Mouse (Mus musculus) liver, embryonic 13.5 days (tissue): ENCODE results near the gene Fbxl21. TPM values are rescaled to one million over a fixed set of nuclear protein-coding genes. Genes with fewer than 3 reads are reported as not detected.

Experiments
- ATAC-seq: fragments of 200-750 bp; cut with Nextera tagmentation; 2 replicates; pipeline ENCODE4 v1.8.0; 2017; ENCODE audit warnings: low read depth, mild to moderate bottlenecking, moderate number of reproducible peaks, moderate library complexity
- DNase-seq: peaks from one replicate; pipeline ENCODE4 v3.0.0; 2022
- H3K27ac ChIP-seq: fragments of 300-500 bp; sonication (generic); 2 replicates; pipeline ENCODE4 v1.5.1; 2015; ENCODE audit warnings: moderate library complexity, mild to moderate bottlenecking, inconsistent platforms
- H3K27me3 ChIP-seq: fragments of 300-500 bp; sonication (generic); 2 replicates; pipeline ENCODE4 v1.6.1; 2015; ENCODE audit warnings: mild to moderate bottlenecking, inconsistent platforms
- H3K36me3 ChIP-seq: fragments of 300-500 bp; sonication (generic); 2 replicates; pipeline ENCODE4 v1.6.1; 2015; ENCODE audit warnings: mild to moderate bottlenecking, inconsistent platforms
- H3K4me1 ChIP-seq: fragments of 300-500 bp; sonication (generic); replicated peaks from 2 replicates; pipeline ENCODE4 v1.6.1; 2015; ENCODE audit warnings: inconsistent platforms
- H3K4me2 ChIP-seq: fragments of 300-500 bp; sonication (generic); 2 replicates; pipeline ENCODE4 v1.6.1; 2015; ENCODE audit warnings: inconsistent platforms, mild to moderate bottlenecking, moderate library complexity
- H3K4me3 ChIP-seq: fragments of 300-500 bp; sonication (generic); replicated peaks from 2 replicates; pipeline ENCODE4 v1.5.1; 2015; ENCODE audit warnings: mild to moderate bottlenecking, inconsistent platforms
- H3K9ac ChIP-seq: fragments of 300-500 bp; sonication (generic); 2 replicates; pipeline ENCODE4 v1.6.1; 2015; ENCODE audit warnings: mild to moderate bottlenecking, inconsistent platforms
- H3K9me3 ChIP-seq: fragments of 300-500 bp; sonication (generic); replicated peaks from 2 replicates; pipeline ENCODE4 v1.6.1; 2016; ENCODE audit warnings: inconsistent platforms
- WGBS: fragments of 180-500 bp; shearing (Covaris S2); methylation state at CpG from one replicate; pipeline ENCODE4 v1.1.7; 2015; ENCODE audit not compliant: insufficient replicate concordance; 5-methylcytosine and 5-hydroxymethylcytosine counted together
- polyA plus RNA-seq: library from polyadenylated mRNA; unstranded; fragments of >200 nt; fragmentation: Nextera tagmentation; extraction: Ambion mirVana; gene quantifications from 2 replicates; pipeline ENCODE4 v1.2.1, GENCODE M21; 2015

Fbxl21 gene
- polyA plus RNA-seq: 0.88 and 0.89 TPM in 2 replicates

GRCm38 (mm10) chr13:56522081-56522820 lies at the start of gene Fbxl21:
Gene Fbxl21, plus strand, starts transcription at chr13:56522472.
- Histone ChIP-seq H3K4me3 (peak within 1 kb of the TSS; percentile 65), H3K27me3 (no peaks in the 10 kb centered on the region), H3K27ac (no peak within 1 kb of the TSS), H3K9me3 (no peaks in the 10 kb centered on the region), H3K9ac (peak within 1 kb of the TSS; percentile 62), H3K4me2 (peak within 1 kb of the TSS; percentile 87), H3K36me3 (no peaks in the 10 kb centered on the region), H3K4me1 (peaks cover 8% of the 10 kb centered on the region)
- ATAC-seq (peak; percentile 97), DNase-seq (peak; percentile 88)
- under 1% methylated on average over 55 of the region's 56 CpGs for WGBS

DNA sequence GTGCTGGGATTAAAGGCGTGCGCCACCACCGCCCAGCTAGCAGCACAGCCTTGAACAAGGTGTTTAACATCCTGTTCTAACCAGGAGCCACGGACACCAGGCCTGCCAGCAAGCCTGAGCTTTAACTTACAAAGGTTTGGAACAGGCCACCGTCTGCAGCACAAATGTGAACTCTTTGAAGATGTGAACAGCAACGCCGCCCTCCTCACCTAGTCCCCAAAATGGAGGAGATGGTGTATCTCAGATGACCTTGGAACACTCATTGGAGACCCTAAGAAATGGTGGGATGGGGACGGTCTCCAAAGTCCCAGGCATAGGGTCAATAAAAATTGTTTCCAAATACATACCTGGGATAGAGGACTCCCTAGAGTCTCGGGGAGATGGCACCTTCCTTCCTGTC lies 49.6 kb upstream of the Fbxl21 start:
- DNase-seq: no peak
- H3K4me3 ChIP-seq: no peak overlapping the region
- no peaks in the 10 kb centered on the region for H3K27me3 ChIP-seq
- 69% methylated on average over 9 of the region's 9 CpGs for WGBS
- no peaks in the 10 kb centered on the region; the same call in 1 of the 2 replicates for H3K4me1 ChIP-seq
- no peak overlapping the region for H3K27ac ChIP-seq
- H3K9me3 ChIP-seq: no peaks in the 10 kb centered on the region
- no peak for ATAC-seq
- no peak overlapping the region for H3K4me2 ChIP-seq
- H3K36me3 ChIP-seq: no peaks in the 10 kb centered on the region
- H3K9ac ChIP-seq: no peak overlapping the region

DNA sequence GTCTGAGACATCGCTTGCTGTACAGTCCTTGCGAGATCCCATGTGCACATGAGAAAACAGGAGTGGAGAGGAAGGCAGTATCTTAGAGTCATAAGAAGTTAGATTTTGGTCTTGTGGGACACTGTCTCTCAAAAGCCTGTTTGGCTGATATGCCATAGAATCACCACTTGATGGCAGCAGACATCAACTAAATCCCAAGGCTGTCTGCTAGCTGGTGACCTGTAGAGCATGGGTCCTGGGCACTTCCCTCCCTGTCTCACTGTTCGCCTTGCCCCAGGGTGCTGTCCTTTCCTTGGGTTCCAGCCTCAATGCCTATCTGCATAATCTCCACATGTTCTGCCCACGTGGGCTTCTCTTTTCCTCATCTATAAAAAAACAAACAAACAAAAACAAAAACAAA lies 46.9 kb upstream of the Fbxl21 start:
- Histone ChIP-seq H3K27ac (no peak overlapping the region), H3K4me3 (no peak overlapping the region), H3K36me3 (no peaks in the 10 kb centered on the region), H3K9ac (no peak overlapping the region), H3K9me3 (no peaks in the 10 kb centered on the region), H3K27me3 (no peaks in the 10 kb centered on the region), H3K4me1 (no peaks in the 10 kb centered on the region; the same call in 1 of the 2 replicates), H3K4me2 (no peak overlapping the region)
- 24% methylated on average over 4 of the region's 4 CpGs for WGBS
- DNase-seq (no peak), ATAC-seq (no peak)

GRCm38 (mm10) chr13:56476790-56477189 lies 45.5 kb upstream of the Fbxl21 start:
- Histone ChIP-seq H3K4me3 (no peak overlapping the region), H3K27me3 (no peaks in the 10 kb centered on the region), H3K27ac (no peak overlapping the region), H3K4me1 (no peaks in the 10 kb centered on the region; the same call in 1 of the 2 replicates), H3K9me3 (no peaks in the 10 kb centered on the region), H3K9ac (no peak overlapping the region), H3K4me2 (no peak overlapping the region), H3K36me3 (no peaks in the 10 kb centered on the region)
- DNase-seq (no peak), ATAC-seq (no peak)
- 32% methylated on average over 5 of the region's 5 CpGs for WGBS

DNA sequence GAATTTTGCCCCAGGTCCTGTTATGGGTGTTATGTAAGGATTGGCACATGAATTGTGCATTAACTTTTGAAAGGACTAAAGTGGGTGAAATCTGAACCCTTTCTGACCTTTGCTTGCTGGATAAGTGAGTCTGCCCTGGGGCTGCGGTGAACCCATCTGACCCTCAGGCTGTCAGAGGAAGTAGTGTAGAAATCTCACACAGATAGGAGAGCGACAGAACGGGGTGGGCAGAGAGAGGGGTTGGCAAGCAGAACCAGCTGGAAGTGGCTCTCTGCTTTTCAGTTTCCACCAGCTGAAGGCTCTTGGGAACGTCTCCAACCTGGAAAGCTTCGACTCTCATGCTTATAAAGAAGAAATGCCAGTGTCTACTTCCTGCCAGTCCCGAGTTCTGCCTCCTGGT lies 45.0 kb upstream of the Fbxl21 start:
- no peak for DNase-seq
- no peaks in the 10 kb centered on the region; the same call in 1 of the 2 replicates for H3K4me1 ChIP-seq
- H3K27me3 ChIP-seq: no peaks in the 10 kb centered on the region
- no peak overlapping the region for H3K27ac ChIP-seq
- no peaks in the 10 kb centered on the region for H3K36me3 ChIP-seq
- no peak overlapping the region for H3K9ac ChIP-seq
- no peak overlapping the region for H3K4me3 ChIP-seq
- no peaks in the 10 kb centered on the region for H3K9me3 ChIP-seq
- WGBS: 22% methylated on average over 6 of the region's 6 CpGs
- H3K4me2 ChIP-seq: no peak overlapping the region
- peak; percentile 31; the same call in 1 of the 2 replicates for ATAC-seq

DNA sequence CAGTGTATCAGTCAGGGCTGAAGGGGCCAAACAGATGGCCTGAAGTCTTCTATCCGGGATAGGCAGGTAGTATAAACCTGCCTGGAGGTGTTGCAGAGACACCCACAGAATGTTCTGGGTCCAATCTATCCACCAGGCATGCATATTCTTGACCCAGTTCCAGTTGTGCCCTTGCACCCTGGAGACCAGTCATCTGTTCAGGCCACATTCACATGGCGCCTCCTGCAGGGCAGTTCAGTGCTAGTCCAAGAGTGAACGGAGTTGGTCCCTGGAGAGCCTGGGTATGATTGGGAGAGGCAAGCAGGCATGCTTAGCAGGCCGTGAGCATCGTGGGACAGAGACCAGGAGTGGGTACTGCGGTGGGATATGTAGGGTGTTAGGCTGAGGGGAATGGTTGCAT lies 44.2 kb upstream of the Fbxl21 start:
- no peak overlapping the region for H3K27ac ChIP-seq
- no peaks in the 10 kb centered on the region for H3K36me3 ChIP-seq
- WGBS: 65% methylated on average over 6 of the region's 6 CpGs
- no peak overlapping the region for H3K4me3 ChIP-seq
- H3K27me3 ChIP-seq: no peaks in the 10 kb centered on the region
- ATAC-seq (no peak), DNase-seq (no peak)
- H3K9ac ChIP-seq: no peak overlapping the region
- H3K4me2 ChIP-seq: no peak overlapping the region
- no peaks in the 10 kb centered on the region; the same call in 1 of the 2 replicates for H3K4me1 ChIP-seq
- no peaks in the 10 kb centered on the region for H3K9me3 ChIP-seq

- Histone ChIP-seq H3K4me1 (no peaks in the 10 kb centered on the region; the same call in 1 of the 2 replicates), H3K36me3 (no peaks in the 10 kb centered on the region), H3K9me3 (no peaks in the 10 kb centered on the region), H3K4me2 (no peak within 1 kb of the TSS), H3K4me3 (no peak within 1 kb of the TSS), H3K9ac (no peak within 1 kb of the TSS), H3K27ac (no peak within 1 kb of the TSS), H3K27me3 (no peaks in the 10 kb centered on the region)
- WGBS: 49% methylated on average over 3 of the region's 3 CpGs
- ATAC-seq (no peak), DNase-seq (no peak)
These were observed 40.1 kb upstream of the Fbxl21 start, which contains the start of gene Il9 for GRCm38 (mm10) chr13:56482146-56482545. Gene Il9, minus strand, starts transcription at chr13:56482246.

DNA sequence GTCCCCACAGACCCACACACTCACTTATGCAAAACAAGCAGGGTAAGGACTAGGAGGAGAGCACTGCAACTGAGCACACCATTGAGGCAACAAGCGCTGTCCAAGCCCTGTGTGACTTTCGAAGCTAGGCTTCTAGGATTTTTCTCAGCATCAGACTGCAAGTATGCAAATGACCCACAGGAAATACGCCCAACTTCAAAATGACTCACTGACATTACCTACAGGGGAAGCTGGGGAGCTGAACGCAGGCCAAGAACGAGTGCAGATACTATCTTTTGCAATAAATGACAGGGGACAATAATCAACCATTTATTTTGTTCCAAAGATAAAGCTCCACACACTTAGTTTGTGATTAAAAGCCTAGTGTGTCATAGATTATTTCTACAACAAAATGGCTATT lies 34.3 kb upstream of the Fbxl21 start:
- no peak overlapping the region for H3K4me3 ChIP-seq
- WGBS: 42% methylated on average over 5 of the region's 5 CpGs
- no peak overlapping the region for H3K27ac ChIP-seq
- no peak overlapping the region for H3K4me2 ChIP-seq
- no peaks in the 10 kb centered on the region for H3K4me1 ChIP-seq
- DNase-seq: no peak
- ATAC-seq: no peak
- no peaks in the 10 kb centered on the region for H3K27me3 ChIP-seq
- H3K9ac ChIP-seq: no peak overlapping the region
- no peaks in the 10 kb centered on the region for H3K36me3 ChIP-seq
- no peaks in the 10 kb centered on the region for H3K9me3 ChIP-seq

DNA sequence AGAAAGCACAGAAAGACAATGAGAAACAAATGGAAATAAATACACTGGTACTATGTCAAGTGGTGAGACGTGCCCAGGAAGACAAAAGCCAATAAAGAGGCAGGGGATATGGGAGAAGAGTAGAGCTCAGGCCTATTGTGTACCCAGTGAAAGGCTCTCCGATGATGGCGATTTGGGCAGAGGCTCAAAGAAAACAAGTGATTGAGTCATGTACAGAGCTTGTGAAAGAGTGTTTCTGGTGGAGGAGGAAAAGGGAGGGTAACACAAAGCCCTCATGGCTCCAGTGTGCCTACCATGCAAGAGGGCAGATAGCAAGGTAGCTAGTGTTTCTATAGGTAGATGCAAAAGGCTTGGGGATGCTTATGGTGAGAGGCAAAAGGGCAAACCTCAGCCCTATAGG lies 27.8 kb upstream of the Fbxl21 start:
- 54% methylated on average over 3 of the region's 3 CpGs for WGBS
- no peak for ATAC-seq

GRCm38 (mm10) chr13:56500132-56500531 lies 22.1 kb upstream of the Fbxl21 start:
- H3K27me3 ChIP-seq: no peaks in the 10 kb centered on the region
- H3K9me3 ChIP-seq: no peaks in the 10 kb centered on the region
- no peak overlapping the region for H3K4me3 ChIP-seq
- H3K27ac ChIP-seq: no peak overlapping the region
- DNase-seq (no peak), ATAC-seq (no peak)
- no peak overlapping the region for H3K9ac ChIP-seq
- no peaks in the 10 kb centered on the region for H3K4me1 ChIP-seq
- 52% methylated on average over 3 of the region's 3 CpGs for WGBS
- no peak overlapping the region for H3K4me2 ChIP-seq
- no peaks in the 10 kb centered on the region for H3K36me3 ChIP-seq

More for the DNA sequence above, 27.8 kb upstream of the Fbxl21 start:
- Histone ChIP-seq H3K27ac (no peak overlapping the region), H3K4me1 (no peaks in the 10 kb centered on the region), H3K36me3 (no peaks in the 10 kb centered on the region), H3K4me3 (no peak overlapping the region), H3K9me3 (no peaks in the 10 kb centered on the region), H3K9ac (no peak overlapping the region), H3K4me2 (no peak overlapping the region), H3K27me3 (no peaks in the 10 kb centered on the region)
- DNase-seq: no peak

GRCm38 (mm10) chr13:56500636-56501035 lies 21.6 kb upstream of the Fbxl21 start:
- H3K4me2 ChIP-seq: no peak overlapping the region
- WGBS: 78% methylated on average over 8 of the region's 8 CpGs

DNA sequence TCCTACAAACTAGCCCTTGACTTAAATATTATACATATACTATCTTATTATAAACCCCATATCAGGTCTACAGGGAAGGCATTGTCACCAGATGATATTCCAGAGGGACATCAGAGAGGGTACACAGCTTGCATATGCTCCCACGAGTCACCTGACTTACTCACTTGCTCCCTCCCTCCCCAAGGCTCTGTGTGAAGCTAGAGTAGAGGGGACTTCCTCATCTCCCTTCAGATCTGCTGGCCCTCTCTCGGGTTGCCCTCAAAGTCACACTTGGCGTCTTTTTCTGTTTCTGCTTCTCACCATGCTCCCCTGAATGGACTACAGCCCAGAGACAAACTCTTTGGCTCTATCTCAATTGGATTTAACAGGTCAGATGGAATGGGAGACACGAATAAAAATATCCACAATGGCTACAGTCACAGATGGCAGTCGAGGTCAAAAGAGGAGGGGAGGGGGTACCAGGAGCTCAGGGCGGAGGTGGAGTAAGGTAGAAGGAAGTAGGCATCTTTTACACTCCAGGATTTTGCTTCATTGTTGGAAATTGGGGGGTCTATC lies 20.3 kb upstream of the Fbxl21 start:
- Histone ChIP-seq H3K9ac (no peak overlapping the region), H3K4me2 (no peak overlapping the region), H3K4me1 (no peaks in the 10 kb centered on the region), H3K27ac (no peak overlapping the region), H3K4me3 (no peak overlapping the region), H3K9me3 (no peaks in the 10 kb centered on the region), H3K36me3 (no peaks in the 10 kb centered on the region), H3K27me3 (no peaks in the 10 kb centered on the region)
- WGBS: 32% methylated on average over 6 of the region's 6 CpGs
- DNase-seq (no peak), ATAC-seq (no peak)

More at GRCm38 (mm10) chr13:56500636-56501035, 21.6 kb upstream of the Fbxl21 start:
- no peaks in the 10 kb centered on the region for H3K9me3 ChIP-seq
- no peak overlapping the region for H3K27ac ChIP-seq
- H3K4me1 ChIP-seq: no peaks in the 10 kb centered on the region
- H3K27me3 ChIP-seq: no peaks in the 10 kb centered on the region
- no peak overlapping the region for H3K4me3 ChIP-seq
- H3K9ac ChIP-seq: no peak overlapping the region
- DNase-seq (no peak), ATAC-seq (no peak)
- no peaks in the 10 kb centered on the region for H3K36me3 ChIP-seq
